In the genomic region with DNA sequence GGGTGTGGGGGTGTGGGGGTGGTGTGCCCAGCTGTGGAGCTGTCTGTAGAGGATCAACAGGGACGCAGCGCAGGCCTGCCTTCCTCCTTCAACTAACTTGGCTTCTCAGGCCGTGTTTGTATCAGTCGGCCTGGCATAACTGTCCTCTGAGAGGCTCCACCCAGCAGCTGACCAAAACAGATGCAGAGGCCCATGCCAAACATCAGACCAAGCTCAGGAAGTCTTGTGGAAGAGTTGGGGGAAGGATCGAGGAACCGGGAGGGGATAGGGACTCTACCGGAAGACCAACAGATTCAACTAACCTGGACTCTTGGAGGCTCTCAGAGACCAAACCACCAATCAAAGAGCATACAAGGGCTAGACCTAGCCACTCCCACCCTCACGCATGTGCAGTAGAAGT, we compare ENCODE assay signal across 20 mouse cellular contexts.
"Had no signal": no experiment of that assay in that cellular context is flagged by ENCODE, and none has a peak within 500 bp of the region (broad histone marks: within the 10 kb centered on the region; RNA-seq: fewer than 3 reads in every experiment).

No protein-coding gene starts in this region.

- H3K4me1 ChIP-seq: hindbrain, embryonic 13.5 days; hindbrain, embryonic 15.5 days; intestine, embryonic 15.5 days; liver, embryonic 12.5 days had no signal

- H3K27me3 ChIP-seq: heart, embryonic 13.5 days; heart, embryonic 15.5 days; hindbrain, embryonic 13.5 days; hindbrain, embryonic 15.5 days; intestine, embryonic 15.5 days; limb, embryonic 15.5 days; liver, embryonic 12.5 days had no signal

- DNase-seq: gastrocnemius, postnatal 14 days; gastrocnemius, postnatal 36 days; heart, adult 18-20 months; heart, postnatal 14 days; heart, postnatal 36 days; kidney, adult 18-20 months; kidney, adult 8-10 months; kidney, postnatal 10 days; kidney, postnatal 25 days; kidney, postnatal 4 days had no signal

- H3K9me3 ChIP-seq: heart, embryonic 13.5 days; heart, embryonic 15.5 days; hindbrain, embryonic 13.5 days; hindbrain, embryonic 15.5 days; intestine, embryonic 15.5 days; limb, embryonic 13.5 days; limb, embryonic 15.5 days; liver, embryonic 12.5 days had no signal

- H3K27ac ChIP-seq: heart, embryonic 13.5 days; heart, embryonic 15.5 days; hindbrain, embryonic 13.5 days; hindbrain, embryonic 15.5 days; intestine, embryonic 15.5 days; layer of hippocampus, adult 2 months; left cerebral cortex, adult 2 months; limb, embryonic 13.5 days; limb, embryonic 15.5 days; liver, embryonic 12.5 days had no signal

- H3K4me3 ChIP-seq: heart, embryonic 13.5 days; heart, embryonic 15.5 days; hindbrain, embryonic 13.5 days; hindbrain, embryonic 15.5 days; intestine, embryonic 15.5 days; layer of hippocampus, adult 2 months; left cerebral cortex, adult 2 months; limb, embryonic 13.5 days; limb, embryonic 15.5 days; liver, embryonic 12.5 days had no signal

- H3K36me3 ChIP-seq: heart, embryonic 13.5 days; heart, embryonic 15.5 days; hindbrain, embryonic 13.5 days; hindbrain, embryonic 15.5 days; intestine, embryonic 15.5 days; limb, embryonic 13.5 days; limb, embryonic 15.5 days; liver, embryonic 12.5 days had no signal
